Mouse (Mus musculus) embryonic facial prominence, embryonic 10.5 days (tissue): ENCODE measurements around the gene Vps45. TPM values are rescaled to one million over a fixed set of nuclear protein-coding genes. Genes with fewer than 3 reads are reported as not detected.

Experiments
- DNase-seq: peaks from one replicate; pipeline ENCODE4 v3.0.0-alpha.2; 2017; ENCODE audit warnings: low spot score
- H3K27ac ChIP-seq: fragments of 300-500 bp; sonication (generic); replicated peaks from 2 replicates; pipeline ENCODE4 v1.5.1; 2016; ENCODE audit warnings: mild to moderate bottlenecking
- H3K27me3 ChIP-seq: fragments of 300-500 bp; sonication (generic); replicated peaks from 2 replicates; pipeline ENCODE4 v1.6.1; 2016; ENCODE audit warnings: low read depth, mild to moderate bottlenecking; ENCODE audit not compliant: poor library complexity, severe bottlenecking
- H3K36me3 ChIP-seq: fragments of 300-500 bp; sonication (generic); replicated peaks from 2 replicates; pipeline ENCODE4 v1.6.1; 2016; ENCODE audit warnings: mild to moderate bottlenecking, moderate library complexity
- H3K4me1 ChIP-seq: fragments of 300-500 bp; sonication (generic); 2 replicates; pipeline ENCODE4 v1.6.1; 2016
- H3K4me3 ChIP-seq: fragments of 300-500 bp; sonication (generic); 2 replicates; pipeline ENCODE4 v1.5.1; 2016; ENCODE audit warnings: mild to moderate bottlenecking, moderate library complexity
- H3K9me3 ChIP-seq: fragments of 300-500 bp; sonication (generic); 2 replicates; pipeline ENCODE4 v1.6.1; 2016; ENCODE audit warnings: mild to moderate bottlenecking
- WGBS: fragments of 180-500 bp; shearing (Covaris S2); methylation state at CpG from one replicate; pipeline ENCODE4 v1.1.7; 2016; 5-methylcytosine and 5-hydroxymethylcytosine counted together
- polyA plus RNA-seq: library from polyadenylated mRNA; unstranded; fragments of >200 nt; fragmentation: Nextera tagmentation; extraction: Ambion mirVana; gene quantifications from 2 replicates; pipeline ENCODE4 v1.2.1, GENCODE M21; 2016

Gene Vps45
- polyA plus RNA-seq, 1 experiment from 2014 or later: 26.5 TPM

GRCm38 (mm10) chr3:96029336-96029735 lies 28.9 kb downstream of the Vps45 start:
- Histone ChIP-seq H3K4me1 (no peaks in the 10 kb centered on the region), H3K36me3 (peaks cover 4% of the 10 kb centered on the region; the same call in 1 of the 2 replicates), H3K4me3 (no peak overlapping the region), H3K9me3 (no peaks in the 10 kb centered on the region), H3K27ac (no peak overlapping the region), H3K27me3 (no peaks in the 10 kb centered on the region)
- WGBS: 92% methylated on average over 3 of the region's 3 CpGs
- DNase-seq: no peak

- H3K27ac ChIP-seq: no peak overlapping the region
- no peaks in the 10 kb centered on the region for H3K4me1 ChIP-seq
- no peaks in the 10 kb centered on the region for H3K27me3 ChIP-seq
- no peaks in the 10 kb centered on the region for H3K9me3 ChIP-seq
- H3K36me3 ChIP-seq: 0 out of 2 replicates have a peak, but pooled peaks cover 4% of the 10 kb centered on the region
- no peak for DNase-seq
- no peak overlapping the region for H3K4me3 ChIP-seq
- 93% methylated on average over 1 of the region's 1 CpGs for WGBS
Observed at GRCm38 (mm10) chr3:96027875-96028274, 30.4 kb downstream of the Vps45 start.

GRCm38 (mm10) chr3:96027145-96027544 lies 31.1 kb downstream of the Vps45 start:
- no peak overlapping the region for H3K27ac ChIP-seq
- H3K27me3 ChIP-seq: no peaks in the 10 kb centered on the region
- no peaks in the 10 kb centered on the region for H3K4me1 ChIP-seq
- no peak overlapping the region for H3K4me3 ChIP-seq
- no peaks in the 10 kb centered on the region for H3K9me3 ChIP-seq
- WGBS: 89% methylated on average over 1 of the region's 1 CpGs
- H3K36me3 ChIP-seq: 0 out of 2 replicates have a peak, but pooled peaks cover 4% of the 10 kb centered on the region
- DNase-seq: no peak

GRCm38 (mm10) chr3:96021421-96022128 lies 36.7 kb downstream of the Vps45 start:
- H3K9me3 ChIP-seq: no peaks in the 10 kb centered on the region
- no peak overlapping the region for H3K4me3 ChIP-seq
- no peak overlapping the region for H3K27ac ChIP-seq
- H3K27me3 ChIP-seq: no peaks in the 10 kb centered on the region
- DNase-seq: no peak
- H3K36me3 ChIP-seq: no peaks in the 10 kb centered on the region
- 83% methylated on average over 5 of the region's 5 CpGs for WGBS
- H3K4me1 ChIP-seq: no peaks in the 10 kb centered on the region

GRCm38 (mm10) chr3:96020735-96021134 lies 37.5 kb downstream of the Vps45 start:
- H3K27ac ChIP-seq: no peak overlapping the region
- no peak for DNase-seq
- 83% methylated on average over 1 of the region's 1 CpGs for WGBS
- no peaks in the 10 kb centered on the region for H3K9me3 ChIP-seq
- no peaks in the 10 kb centered on the region for H3K27me3 ChIP-seq
- H3K4me3 ChIP-seq: no peak overlapping the region
- no peaks in the 10 kb centered on the region for H3K36me3 ChIP-seq
- H3K4me1 ChIP-seq: no peaks in the 10 kb centered on the region

GRCm38 (mm10) chr3:96017461-96017860 lies 40.8 kb downstream of the Vps45 start:
- H3K9me3 ChIP-seq: no peaks in the 10 kb centered on the region
- H3K27me3 ChIP-seq: no peaks in the 10 kb centered on the region
- H3K4me3 ChIP-seq: no peak overlapping the region
- no peaks in the 10 kb centered on the region for H3K4me1 ChIP-seq
- 84% methylated on average over 5 of the region's 5 CpGs for WGBS
- H3K36me3 ChIP-seq: no peaks in the 10 kb centered on the region
- no peak overlapping the region for H3K27ac ChIP-seq
- DNase-seq: no peak

GRCm38 (mm10) chr3:96016257-96016889 lies 41.9 kb downstream of the Vps45 start:
- no peak overlapping the region for H3K4me3 ChIP-seq
- no peak for DNase-seq
- 91% methylated on average over 2 of the region's 2 CpGs for WGBS
- H3K9me3 ChIP-seq: no peaks in the 10 kb centered on the region
- no peaks in the 10 kb centered on the region for H3K27me3 ChIP-seq
- H3K27ac ChIP-seq: no peak overlapping the region
- H3K36me3 ChIP-seq: no peaks in the 10 kb centered on the region
- H3K4me1 ChIP-seq: no peaks in the 10 kb centered on the region

GRCm38 (mm10) chr3:96015681-96016080 lies 42.6 kb downstream of the Vps45 start:
- Histone ChIP-seq H3K27me3 (no peaks in the 10 kb centered on the region), H3K4me3 (no peak overlapping the region), H3K36me3 (peaks cover 4% of the 10 kb centered on the region; the same call in 1 of the 2 replicates), H3K4me1 (no peaks in the 10 kb centered on the region), H3K27ac (no peak overlapping the region), H3K9me3 (no peaks in the 10 kb centered on the region)
- DNase-seq: no peak
- 88% methylated on average over 2 of the region's 2 CpGs for WGBS

- Histone ChIP-seq H3K4me3 (no peak overlapping the region), H3K36me3 (peaks cover 9% of the 10 kb centered on the region; the same call in 1 of the 2 replicates), H3K9me3 (no peaks in the 10 kb centered on the region), H3K27ac (no peak overlapping the region), H3K4me1 (no peaks in the 10 kb centered on the region), H3K27me3 (no peaks in the 10 kb centered on the region)
- DNase-seq: no peak
- WGBS: 55% methylated on average over 5 of the region's 5 CpGs
Observed at GRCm38 (mm10) chr3:96012805-96013204, 45.5 kb downstream of the Vps45 start.

GRCm38 (mm10) chr3:96008463-96008862 lies 49.8 kb downstream of the Vps45 start:
- H3K4me3 ChIP-seq: no peak overlapping the region
- no peak for DNase-seq
- no peaks in the 10 kb centered on the region for H3K27me3 ChIP-seq
- H3K27ac ChIP-seq: no peak overlapping the region
- H3K36me3 ChIP-seq: peaks cover 16% of the 10 kb centered on the region; the same call in 1 of the 2 replicates
- no peaks in the 10 kb centered on the region for H3K9me3 ChIP-seq
- 81% methylated on average over 6 of the region's 6 CpGs for WGBS
- no peaks in the 10 kb centered on the region for H3K4me1 ChIP-seq

GRCm38 (mm10) chr3:96001560-96001959 lies 56.7 kb downstream of the Vps45 start:
- WGBS: 96% methylated on average over 1 of the region's 1 CpGs
- no peak overlapping the region for H3K4me3 ChIP-seq
- H3K36me3 ChIP-seq: peaks cover 17% of the 10 kb centered on the region
- no peaks in the 10 kb centered on the region for H3K9me3 ChIP-seq
- no peak for DNase-seq
- peaks cover 32% of the 10 kb centered on the region for H3K4me1 ChIP-seq
- H3K27me3 ChIP-seq: no peaks in the 10 kb centered on the region
- no peak overlapping the region for H3K27ac ChIP-seq

GRCm38 (mm10) chr3:96000921-96001501 lies 57.3 kb downstream of the Vps45 start:
- no peak for DNase-seq
- no peaks in the 10 kb centered on the region for H3K27me3 ChIP-seq
- 73% methylated on average over 9 of the region's 9 CpGs for WGBS
- H3K9me3 ChIP-seq: no peaks in the 10 kb centered on the region
- peaks cover 37% of the 10 kb centered on the region for H3K4me1 ChIP-seq
- H3K36me3 ChIP-seq: peaks cover 17% of the 10 kb centered on the region
- no peak overlapping the region for H3K4me3 ChIP-seq
- H3K27ac ChIP-seq: no peak overlapping the region
